ENCODE assay signal across 8 mouse cellular contexts in the genomic region with DNA sequence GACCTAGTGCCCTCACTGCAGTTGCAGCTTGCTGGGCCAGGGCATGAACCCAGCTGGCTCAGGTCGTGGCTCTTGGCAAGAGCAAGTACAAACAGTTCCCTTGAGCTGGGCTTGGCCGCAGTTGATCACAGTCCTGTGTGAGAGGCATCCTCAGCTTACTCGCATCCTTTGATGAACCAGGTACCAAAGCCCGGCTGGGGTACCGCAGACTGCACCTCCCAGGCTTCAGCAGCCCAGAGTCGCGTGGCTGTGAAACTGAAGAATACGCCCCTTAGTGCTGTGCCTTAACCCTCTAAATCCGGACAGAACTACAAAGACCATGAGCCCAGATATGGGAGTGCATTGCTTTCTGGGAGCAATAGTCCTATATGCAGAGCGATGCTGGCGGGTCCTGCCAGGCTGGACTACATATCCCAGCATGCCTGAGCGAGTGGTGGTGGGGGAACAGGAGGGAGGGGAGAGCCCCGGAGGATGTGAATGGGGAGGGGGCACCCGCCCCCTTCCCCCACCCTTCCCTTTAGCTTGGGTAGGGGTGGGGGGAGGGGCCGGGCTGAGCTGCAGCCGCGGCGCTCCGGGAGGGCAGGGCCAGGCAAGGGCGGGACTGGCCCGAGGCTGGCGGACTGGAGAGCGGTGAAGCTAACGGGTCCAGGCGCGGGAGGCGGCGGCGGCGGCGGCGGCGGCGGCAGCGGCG. TPM values are rescaled to one million over a fixed set of nuclear protein-coding genes. Genes with fewer than 3 reads are reported as not detected.
DNase-seq lines count a peak whose midpoint lies in the region; ATAC-seq and TF ChIP-seq lines count a peak whose summit lies in the region.

TSS of gene St3gal2 (plus strand) at position 582 of the 691 bp plus-strand sequence.

- peak; percentile 95 for ATAC-seq in frontal cortex, adult (ENCODE audit: low TSS enrichment)
- peak; percentile 85 to 93 for ATAC-seq in hematopoietic stem cell, adult 5-6 weeks (replicated peaks in 1 of 2; ENCODE audit: insufficient read depth in 1 of 2, low FRiP score in 2 of 2, low TSS enrichment in 1 of 2, low read depth in 1 of 2, poor library complexity in 2 of 2, severe bottlenecking in 2 of 2)
- ATAC-seq in lung, embryonic 15.5 days (ENCODE audit: borderline replicate concordance, extremely low read depth, low FRiP score, low TSS enrichment) = peak; percentile 98

- H3K4me2 ChIP-seq in lung, embryonic 15.5 days = peak within 1 kb of the TSS; percentile 71

- WGBS in lung, embryonic 15.5 days = 1% methylated on average over 36 of the region's 36 CpGs
- WGBS in thymus, adult 2 months = 1% methylated on average over 36 of the region's 36 CpGs

- H3K9me3 ChIP-seq in lung, embryonic 15.5 days = no peaks in the 10 kb centered on the region

- TF ChIP-seq CTCF in thymus, adult 2 months (IDR thresholded peaks at IDR 0.05; ENCODE audit: borderline replicate concordance, control insufficient read depth, extremely low read depth, insufficient read depth, low read length, poor library complexity) = no peak

- peak; percentile 13; the same call in 1 of the 2 replicates for TF ChIP-seq POLR2A in thymus, adult 2 months (IDR thresholded peaks at IDR 0.05; ENCODE audit: control insufficient read depth, extremely low read depth, insufficient read depth, low read length, poor library complexity)

- peak within 1 kb of the TSS; percentile 92 for H3K9ac ChIP-seq in lung, embryonic 15.5 days

- DNase-seq in MN1 (ENCODE audit: low spot score) = peak; percentile 97
- peak; percentile 96 for DNase-seq in cerebellum, adult 9-10 months
- peak; percentile 86 for DNase-seq in layer of hippocampus, adult 9-10 months (ENCODE audit: low spot score)
- DNase-seq in ovary, adult 18-20 months (ENCODE audit: low spot score) = peak; percentile 94
- peak; percentile 84 for DNase-seq in thymus, adult 2 months

- H3K4me1 ChIP-seq in lung, embryonic 15.5 days = peaks cover 22% of the 10 kb centered on the region
- H3K4me1 ChIP-seq in thymus, adult 2 months (replicated peaks; ENCODE audit: control insufficient read depth, insufficient read depth, low read length) = peaks cover 14% of the 10 kb centered on the region

- H3K4me3 ChIP-seq in lung, embryonic 15.5 days = peak within 1 kb of the TSS; percentile 88
- H3K4me3 ChIP-seq in thymus, adult 2 months (ENCODE audit: control insufficient read depth, insufficient read depth, low read length) = peak within 1 kb of the TSS; percentile 51

- no peaks in the 10 kb centered on the region for H3K36me3 ChIP-seq in lung, embryonic 15.5 days
- no peaks in the 10 kb centered on the region for H3K36me3 ChIP-seq in thymus, adult 2 months (ENCODE audit: control insufficient read depth, insufficient read depth, low read length)

- H3K27ac ChIP-seq in lung, embryonic 15.5 days = peak within 1 kb of the TSS; percentile 69
- H3K27ac ChIP-seq in thymus, adult 2 months (ENCODE audit: control insufficient read depth, insufficient read depth, low read length) = no peak within 1 kb of the TSS

- H3K27me3 ChIP-seq in lung, embryonic 15.5 days = no peaks in the 10 kb centered on the region
- H3K27me3 ChIP-seq in thymus, adult 2 months (ENCODE audit: control insufficient read depth, insufficient read depth, low read length) = no peaks in the 10 kb centered on the region

RNA-seq across cellular contexts. Expression of gene St3gal2, which starts in this region (rescaled TPM):
- 7.1 and 12.3 TPM in 2 replicates for total RNA-seq in hematopoietic stem cell, adult 5-6 weeks (2017)
- polyA plus RNA-seq in lung, embryonic 15.5 days (2015; fragmentation: Nextera tagmentation; extraction: Ambion mirVana) = 18.3 and 20.5 TPM in 2 replicates
- 21.7 and 22.1 TPM in 2 replicates for polyA plus RNA-seq in thymus, adult 2 months (2012; rRNA removed)
